Mouse (Mus musculus) midbrain, embryonic 13.5 days (tissue): ENCODE results near the gene Spata31d1a. TPM values are rescaled to one million over a fixed set of nuclear protein-coding genes. Genes with fewer than 3 reads are reported as not detected.
"Not testable (repeated sequence)": the region's sequence is repeated elsewhere in the genome, so short reads cannot be mapped to it uniquely, and the experiment has no call there.

Experiments
- ATAC-seq: fragments of 200-750 bp; cut with Nextera tagmentation; 2 replicates; pipeline ENCODE4 v1.8.0; 2017; ENCODE audit warnings: mild to moderate bottlenecking, moderate TSS enrichment, moderate library complexity
- H3K27ac ChIP-seq: fragments of 300-500 bp; sonication (generic); 2 replicates; pipeline ENCODE4 v1.5.1; 2015; ENCODE audit warnings: inconsistent platforms, mild to moderate bottlenecking, moderate library complexity
- H3K27me3 ChIP-seq: fragments of 300-500 bp; sonication (generic); 2 replicates; pipeline ENCODE4 v1.6.1; 2015; ENCODE audit warnings: mild to moderate bottlenecking, inconsistent platforms
- H3K36me3 ChIP-seq: fragments of 300-500 bp; sonication (generic); 2 replicates; pipeline ENCODE4 v1.6.1; 2015; ENCODE audit warnings: mild to moderate bottlenecking, inconsistent platforms
- H3K4me1 ChIP-seq: fragments of 300-500 bp; sonication (generic); replicated peaks from 2 replicates; pipeline ENCODE4 v1.6.1; 2015; ENCODE audit warnings: inconsistent platforms
- H3K4me2 ChIP-seq: fragments of 300-500 bp; sonication (generic); replicated peaks from 2 replicates; pipeline ENCODE4 v1.6.1; 2015; ENCODE audit warnings: moderate library complexity, mild to moderate bottlenecking, inconsistent platforms
- H3K4me3 ChIP-seq: fragments of 300-500 bp; sonication (generic); replicated peaks from 2 replicates; pipeline ENCODE4 v1.5.1; 2015; ENCODE audit warnings: mild to moderate bottlenecking, inconsistent platforms
- H3K9ac ChIP-seq: fragments of 300-500 bp; sonication (generic); replicated peaks from 2 replicates; pipeline ENCODE4 v1.6.1; 2015; ENCODE audit warnings: mild to moderate bottlenecking, inconsistent platforms
- H3K9me3 ChIP-seq: fragments of 300-500 bp; sonication (generic); 2 replicates; pipeline ENCODE4 v1.6.1; 2016; ENCODE audit warnings: mild to moderate bottlenecking, inconsistent platforms
- WGBS: fragments of 180-500 bp; shearing (Covaris S2); methylation state at CpG from one replicate; pipeline ENCODE4 v1.1.7; 2015; 5-methylcytosine and 5-hydroxymethylcytosine counted together
- polyA plus RNA-seq: library from polyadenylated mRNA; unstranded; fragments of >200 nt; fragmentation: Nextera tagmentation; extraction: Ambion mirVana; gene quantifications from 2 replicates; pipeline ENCODE4 v1.2.1, GENCODE M21; 2015

The Spata31d1a gene
- polyA plus RNA-seq, 1 experiment from 2014 or later = 0.07 TPM

GRCm38 (mm10) chr13:59731652-59732051 is 21.5 kb upstream of the Spata31d1a start, which contains the start of gene Spata31d1d:
Spata31d1d (minus strand) TSS chr13:59731752.
- no peak within 1 kb of the TSS for H3K27ac ChIP-seq
- 0 out of 2 replicates have a peak, but pooled peaks cover under 1% of the 10 kb centered on the region for H3K4me1 ChIP-seq
- no peak within 1 kb of the TSS for H3K4me3 ChIP-seq
- no peak within 1 kb of the TSS for H3K4me2 ChIP-seq
- H3K9ac ChIP-seq = no peak within 1 kb of the TSS
- H3K27me3 ChIP-seq = peaks cover 6% of the 10 kb centered on the region; the same call in 1 of the 2 replicates
- no peaks in the 10 kb centered on the region for H3K9me3 ChIP-seq
- H3K36me3 ChIP-seq = no peaks in the 10 kb centered on the region
- no peak for ATAC-seq
- 37% methylated on average over 7 of the region's 7 CpGs for WGBS

- Histone ChIP-seq H3K36me3 (no peaks in the 10 kb centered on the region), H3K9ac (no peak overlapping the region), H3K27ac (no peak overlapping the region), H3K9me3 (no peaks in the 10 kb centered on the region), H3K4me3 (no peak overlapping the region), H3K4me1 (peaks cover 8% of the 10 kb centered on the region), H3K27me3 (peaks cover 9% of the 10 kb centered on the region), H3K4me2 (no peak overlapping the region)
- 24% methylated on average over 7 of the region's 7 CpGs for WGBS
- ATAC-seq = peak; percentile 90
Measured at GRCm38 (mm10) chr13:59728378-59729093, 18.4 kb upstream of the Spata31d1a start.

GRCm38 (mm10) chr13:59726139-59726867 is 16.2 kb upstream of the Spata31d1a start:
- no peak for ATAC-seq
- Histone ChIP-seq H3K9ac (peak overlapping the region; percentile 19; the same call in 1 of the 2 replicates), H3K36me3 (no peaks in the 10 kb centered on the region), H3K4me2 (peak overlapping the region; percentile 39), H3K4me1 (peaks cover 8% of the 10 kb centered on the region), H3K9me3 (no peaks in the 10 kb centered on the region), H3K4me3 (no peak overlapping the region), H3K27me3 (peaks cover 9% of the 10 kb centered on the region), H3K27ac (no peak overlapping the region)
- 37% methylated on average over 29 of the region's 29 CpGs for WGBS

GRCm38 (mm10) chr13:59722089-59722488 is 12.0 kb upstream of the Spata31d1a start:
- peaks cover 13% of the 10 kb centered on the region for H3K4me1 ChIP-seq
- not testable (repeated sequence) for ATAC-seq, H3K27me3 ChIP-seq, H3K4me3 ChIP-seq, H3K4me2 ChIP-seq, H3K9ac ChIP-seq, H3K9me3 ChIP-seq, H3K27ac ChIP-seq, H3K36me3 ChIP-seq
- 85% methylated on average over 1 of the region's 1 CpGs for WGBS

GRCm38 (mm10) chr13:59719475-59719874 is 9.3 kb upstream of the Spata31d1a start:
- H3K36me3 ChIP-seq = no peaks in the 10 kb centered on the region
- no peak overlapping the region for H3K27ac ChIP-seq
- no peak overlapping the region for H3K4me2 ChIP-seq
- 0 out of 2 replicates have a peak, but pooled peaks cover under 1% of the 10 kb centered on the region for H3K27me3 ChIP-seq
- H3K9me3 ChIP-seq = no peaks in the 10 kb centered on the region
- no peak overlapping the region for H3K4me3 ChIP-seq
- WGBS = 87% methylated on average over 1 of the region's 1 CpGs
- no peak overlapping the region for H3K9ac ChIP-seq
- 0 out of 2 replicates have a peak, but pooled peaks cover 6% of the 10 kb centered on the region for H3K4me1 ChIP-seq
- no peak for ATAC-seq

DNA sequence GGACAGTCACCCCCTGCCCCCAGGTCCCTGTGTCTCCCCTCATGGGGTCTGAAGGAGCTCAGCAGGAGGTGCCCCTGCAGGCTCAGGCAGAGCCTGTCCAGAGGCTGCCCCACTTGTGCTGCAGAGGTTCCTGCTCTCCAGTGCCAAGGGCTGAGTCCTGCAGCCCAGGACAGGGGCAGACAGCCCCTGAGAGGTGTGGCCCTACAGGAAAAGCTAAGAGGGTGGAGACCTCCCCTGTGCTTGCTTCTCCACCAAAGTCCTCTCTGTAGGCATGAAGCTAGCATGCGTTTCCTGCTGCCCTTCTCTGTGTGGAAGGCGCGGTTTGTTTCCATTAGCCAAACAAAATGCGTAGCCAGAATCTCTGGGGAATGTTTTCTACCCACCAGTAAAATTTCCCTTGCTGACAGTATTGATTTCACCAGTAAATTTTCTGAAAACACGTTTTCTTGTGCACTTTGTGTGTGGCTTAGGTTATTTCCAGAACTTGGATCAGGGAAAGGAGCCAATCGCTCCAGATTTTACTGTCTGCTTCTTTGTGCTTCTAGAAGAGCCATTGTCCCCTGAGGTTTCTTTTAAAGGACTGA is 8.8 kb upstream of the Spata31d1a start:
- H3K4me3 ChIP-seq, H3K9me3 ChIP-seq, H3K27ac ChIP-seq, ATAC-seq, H3K36me3 ChIP-seq, H3K4me2 ChIP-seq, H3K27me3 ChIP-seq, H3K9ac ChIP-seq, H3K4me1 ChIP-seq: not testable (repeated sequence)
- WGBS = 48% methylated on average over 6 of the region's 6 CpGs

DNA sequence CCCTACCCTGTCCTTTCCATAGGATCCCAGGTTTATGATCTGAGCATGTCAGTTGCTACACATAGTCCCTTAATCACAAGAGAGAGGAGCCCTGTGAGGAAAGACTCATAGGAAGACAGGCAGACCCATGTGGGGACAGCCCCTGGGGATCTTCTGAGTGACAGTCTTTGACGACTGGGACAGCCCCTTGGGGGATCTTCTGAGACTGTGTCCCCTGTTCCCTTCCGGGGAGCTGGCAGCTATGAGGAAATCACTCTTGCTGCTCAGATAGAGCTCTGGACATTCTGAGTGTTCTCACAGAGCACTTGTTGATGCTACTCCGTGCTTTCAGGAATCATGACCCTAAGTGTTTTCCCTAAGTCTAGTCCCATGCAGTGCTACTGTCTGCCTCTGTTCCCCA is 3.6 kb upstream of the Spata31d1a start:
- Histone ChIP-seq H3K4me3 (no peak overlapping the region), H3K4me1 (no peaks in the 10 kb centered on the region), H3K9me3 (no peaks in the 10 kb centered on the region), H3K27me3 (0 out of 2 replicates have a peak, but pooled peaks cover 7% of the 10 kb centered on the region), H3K4me2 (no peak overlapping the region), H3K27ac (no peak overlapping the region), H3K9ac (no peak overlapping the region), H3K36me3 (no peaks in the 10 kb centered on the region)
- 34% methylated on average over 3 of the region's 3 CpGs for WGBS
- ATAC-seq = no peak

GRCm38 (mm10) chr13:59711984-59712383 is 1.9 kb upstream of the Spata31d1a start, which contains the start of gene Spata31d1b:
Spata31d1b (plus strand) TSS chr13:59712284.
- H3K4me2 ChIP-seq, H3K27me3 ChIP-seq, H3K4me3 ChIP-seq, H3K9me3 ChIP-seq, H3K36me3 ChIP-seq, H3K4me1 ChIP-seq, H3K9ac ChIP-seq, H3K27ac ChIP-seq, ATAC-seq: not testable (repeated sequence)
- WGBS = 74% methylated on average over 3 of the region's 3 CpGs

- no peak overlapping the region for H3K9ac ChIP-seq
- 53% methylated on average over 12 of the region's 12 CpGs for WGBS
Measured at GRCm38 (mm10) chr13:59704562-59704961, 5.6 kb downstream of the Spata31d1a start.

GRCm38 (mm10) chr13:59703514-59703913 is 6.6 kb downstream of the Spata31d1a start:
- Histone ChIP-seq H3K4me1 (peaks cover 7% of the 10 kb centered on the region; the same call in 1 of the 2 replicates), H3K4me3 (no peak overlapping the region), H3K9ac (no peak overlapping the region), H3K4me2 (no peak overlapping the region), H3K27me3 (no peaks in the 10 kb centered on the region), H3K27ac (no peak overlapping the region), H3K36me3 (no peaks in the 10 kb centered on the region), H3K9me3 (no peaks in the 10 kb centered on the region)
- 89% methylated on average over 12 of the region's 12 CpGs for WGBS
- no peak for ATAC-seq

More at GRCm38 (mm10) chr13:59704562-59704961, 5.6 kb downstream of the Spata31d1a start:
- no peaks in the 10 kb centered on the region for H3K27me3 ChIP-seq
- H3K9me3 ChIP-seq = no peaks in the 10 kb centered on the region
- no peaks in the 10 kb centered on the region for H3K36me3 ChIP-seq
- peak; percentile 53; the same call in 1 of the 2 replicates for ATAC-seq
- peaks cover 7% of the 10 kb centered on the region; the same call in 1 of the 2 replicates for H3K4me1 ChIP-seq
- H3K4me3 ChIP-seq = no peak overlapping the region
- no peak overlapping the region for H3K27ac ChIP-seq
- H3K4me2 ChIP-seq = 0 out of 2 replicates have a peak overlapping the region, but pooled peaks have one; percentile 1

DNA sequence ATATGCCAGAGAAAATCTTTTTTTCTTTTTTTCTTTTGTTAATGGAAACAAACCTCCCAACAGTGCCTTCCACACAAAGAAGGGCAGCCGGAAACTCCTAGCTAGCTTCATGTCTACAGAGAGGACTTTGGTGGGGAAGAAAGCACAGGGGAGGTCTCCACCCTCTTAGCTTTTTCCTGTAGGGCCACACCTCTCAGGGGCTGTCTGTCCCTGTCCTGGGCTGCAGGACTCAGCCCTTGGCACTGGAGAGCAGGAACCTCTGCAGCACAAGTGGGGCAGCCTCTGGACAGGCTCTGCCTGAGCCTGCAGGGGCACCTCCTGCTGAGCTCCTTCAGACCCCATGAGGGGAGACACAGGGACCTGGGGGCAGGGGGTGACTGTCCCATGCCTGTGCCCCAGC is 10.0 kb downstream of the Spata31d1a start:
- H3K4me3 ChIP-seq, H3K4me2 ChIP-seq, H3K27me3 ChIP-seq, H3K36me3 ChIP-seq, ATAC-seq, H3K27ac ChIP-seq, H3K4me1 ChIP-seq, H3K9me3 ChIP-seq, H3K9ac ChIP-seq: not testable (repeated sequence)
- 64% methylated on average over 1 of the region's 1 CpGs for WGBS

- no peak overlapping the region for H3K4me2 ChIP-seq
- no peaks in the 10 kb centered on the region for H3K36me3 ChIP-seq
- no peak overlapping the region for H3K9ac ChIP-seq
- no peaks in the 10 kb centered on the region for H3K27me3 ChIP-seq
- H3K4me3 ChIP-seq = no peak overlapping the region
- ATAC-seq = no peak
- H3K9me3 ChIP-seq = no peaks in the 10 kb centered on the region
- no peaks in the 10 kb centered on the region; the same call in 1 of the 2 replicates for H3K4me1 ChIP-seq
- 95% methylated on average over 8 of the region's 8 CpGs for WGBS
- H3K27ac ChIP-seq = no peak overlapping the region
Measured at GRCm38 (mm10) chr13:59699131-59699530, 11.0 kb downstream of the Spata31d1a start.
